Mouse (Mus musculus) megakaryocyte, embryonic 14.5 days (primary cell): Measurements from ENCODE around the gene Inava. TPM values are rescaled to one million over a fixed set of nuclear protein-coding genes. Genes with fewer than 3 reads are reported as not detected.

Experiments used
- H3K27me3 ChIP-seq: replicated peaks from 2 replicates; pipeline ENCODE3; 2012; ENCODE audit warnings: inconsistent platforms
- H3K36me3 ChIP-seq: replicated peaks from 2 replicates; pipeline ENCODE3; 2012; ENCODE audit warnings: low read length, inconsistent platforms, mixed read lengths
- H3K4me1 ChIP-seq: 2 replicates; pipeline ENCODE4 v1.6.1; 2012; ENCODE audit warnings: inconsistent platforms
- H3K4me3 ChIP-seq: replicated peaks from 2 replicates; pipeline ENCODE3; 2012; ENCODE audit warnings: moderate library complexity, mild to moderate bottlenecking, inconsistent platforms
- H3K9me3 ChIP-seq: 2 replicates; pipeline ENCODE4 v1.6.1; 2012; ENCODE audit warnings: inconsistent platforms
- FLI1 ChIP-seq: IDR thresholded peaks from 2 replicates; pipeline ENCODE4 v1.6.1; 2012; ENCODE audit warnings: low read length, inconsistent platforms, mixed read lengths
- GATA1 ChIP-seq: IDR thresholded peaks from 3 replicates; pipeline ENCODE4 v1.6.1; 2012; ENCODE audit warnings: mixed read lengths, low read length, inconsistent platforms, borderline replicate concordance
- polyA plus RNA-seq: library from polyadenylated mRNA; stranded (reverse); fragments of >175 nt; gene quantifications from 2 replicates; pipeline ENCODE4 v1.2.3, GENCODE M21; 2012; ENCODE audit warnings: low replicate concordance; ENCODE audit not compliant: insufficient read depth

Inava gene
- not detected in 2 replicates for polyA plus RNA-seq

GRCm38 (mm10) chr1:136233892-136234594 is at the start of gene Inava:
TSS of gene Inava (minus strand) at chr1:136234264.
- Histone ChIP-seq H3K36me3 (no peaks in the 10 kb centered on the region), H3K27me3 (peaks cover 86% of the 10 kb centered on the region), H3K9me3 (no peaks in the 10 kb centered on the region), H3K4me1 (peaks cover 13% of the 10 kb centered on the region), H3K4me3 (peak within 1 kb of the TSS; percentile 91)
- TF ChIP-seq GATA1, result no peak
- no peak for TF ChIP-seq FLI1

- no peak overlapping the region for H3K4me3 ChIP-seq
- no peaks in the 10 kb centered on the region for H3K36me3 ChIP-seq
- TF ChIP-seq GATA1 (no peak), FLI1 (no peak)
Observed at GRCm38 (mm10) chr1:136277366-136277765, 43.3 kb upstream of the Inava start.

GRCm38 (mm10) chr1:136268224-136268623 is 34.2 kb upstream of the Inava start:
- Histone ChIP-seq H3K4me1 (no peaks in the 10 kb centered on the region), H3K27me3 (peaks cover 42% of the 10 kb centered on the region), H3K9me3 (no peaks in the 10 kb centered on the region), H3K4me3 (no peak overlapping the region), H3K36me3 (no peaks in the 10 kb centered on the region)
- no peak for TF ChIP-seq GATA1
- no peak for TF ChIP-seq FLI1

More at GRCm38 (mm10) chr1:136277366-136277765, 43.3 kb upstream of the Inava start:
- H3K9me3 ChIP-seq, result no peaks in the 10 kb centered on the region
- H3K27me3 ChIP-seq, result peaks cover 35% of the 10 kb centered on the region
- no peaks in the 10 kb centered on the region for H3K4me1 ChIP-seq

- Histone ChIP-seq H3K36me3 (no peaks in the 10 kb centered on the region), H3K4me3 (no peak overlapping the region)
- TF ChIP-seq GATA1, result no peak
- TF ChIP-seq FLI1, result no peak
Observed at GRCm38 (mm10) chr1:136266127-136266526, 32.1 kb upstream of the Inava start.

DNA sequence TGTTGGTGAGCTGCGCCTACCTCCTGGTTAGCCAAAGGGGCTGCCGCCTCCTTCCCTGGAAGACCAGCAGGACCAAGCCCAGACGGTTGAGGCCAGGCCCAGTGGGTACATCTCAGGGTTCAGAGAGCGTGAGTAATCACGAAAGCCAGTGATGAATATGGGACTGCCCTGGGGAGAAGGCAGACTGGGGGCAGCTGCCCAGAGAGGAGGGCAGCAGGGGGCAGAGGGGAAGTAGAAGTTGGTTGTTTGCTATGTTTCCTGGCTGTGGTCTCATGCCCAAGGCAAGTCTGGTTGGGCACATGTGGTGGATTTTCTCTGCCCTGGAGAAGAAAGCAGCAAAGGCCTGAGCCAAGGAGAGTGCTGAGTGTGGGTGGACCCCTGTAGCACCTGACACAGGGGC is 29.3 kb upstream of the Inava start:
- H3K9me3 ChIP-seq, result no peaks in the 10 kb centered on the region
- H3K27me3 ChIP-seq, result peaks cover 74% of the 10 kb centered on the region
- TF ChIP-seq FLI1 (no peak), GATA1 (no peak)
- H3K4me1 ChIP-seq, result peaks cover 11% of the 10 kb centered on the region
- H3K36me3 ChIP-seq, result no peaks in the 10 kb centered on the region
- no peak overlapping the region for H3K4me3 ChIP-seq

More at GRCm38 (mm10) chr1:136266127-136266526, 32.1 kb upstream of the Inava start:
- H3K9me3 ChIP-seq, result no peaks in the 10 kb centered on the region
- no peaks in the 10 kb centered on the region for H3K4me1 ChIP-seq
- peaks cover 49% of the 10 kb centered on the region for H3K27me3 ChIP-seq

DNA sequence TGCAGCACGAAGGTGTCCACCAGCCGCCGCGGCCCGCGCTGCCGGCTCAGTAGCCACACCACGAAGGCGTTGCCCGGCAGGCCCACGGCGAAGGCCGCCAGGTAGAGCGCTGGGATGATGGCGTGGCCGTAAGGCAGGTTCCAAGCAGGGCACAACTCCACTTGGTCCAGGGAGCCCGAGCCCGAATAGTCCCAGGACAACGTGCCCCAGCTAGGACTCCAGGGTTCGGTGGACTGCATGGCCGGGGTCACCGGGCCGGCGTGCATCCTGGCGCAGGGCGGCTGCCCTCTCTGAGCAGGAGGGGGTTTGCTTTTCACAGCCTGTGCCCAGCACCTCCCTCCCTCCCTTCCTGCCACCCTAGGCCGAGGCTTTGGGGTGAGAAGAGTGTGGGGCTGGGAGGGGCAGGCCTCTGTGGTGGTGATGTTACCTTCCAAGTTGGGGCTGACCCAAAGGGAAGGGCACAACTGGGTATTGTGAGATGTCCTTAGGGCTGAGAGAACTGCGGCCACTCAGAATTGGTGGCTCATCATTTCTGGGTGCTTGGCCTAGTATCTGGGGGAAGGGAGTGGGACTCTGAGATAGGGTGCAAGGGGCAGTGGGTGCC is 26.7 kb upstream of the Inava start, which contains the start of gene Gpr25:
TSS of gene Gpr25 (minus strand) at position 239 of the 604 bp plus-strand sequence.
- peaks cover 11% of the 10 kb centered on the region for H3K4me1 ChIP-seq
- H3K27me3 ChIP-seq, result peaks cover 86% of the 10 kb centered on the region
- no peaks in the 10 kb centered on the region for H3K36me3 ChIP-seq
- TF ChIP-seq FLI1 (no peak), GATA1 (no peak)
- H3K9me3 ChIP-seq, result no peaks in the 10 kb centered on the region
- peak within 1 kb of the TSS; percentile 80 for H3K4me3 ChIP-seq

- TF ChIP-seq GATA1, result no peak
- no peaks in the 10 kb centered on the region for H3K9me3 ChIP-seq
- no peaks in the 10 kb centered on the region for H3K36me3 ChIP-seq
- peaks cover 16% of the 10 kb centered on the region for H3K4me1 ChIP-seq
- peaks cover 86% of the 10 kb centered on the region for H3K27me3 ChIP-seq
- peak overlapping the region; percentile 80 for H3K4me3 ChIP-seq
Observed at GRCm38 (mm10) chr1:136259893-136260634, 26.0 kb upstream of the Inava start.

- H3K36me3 ChIP-seq, result no peaks in the 10 kb centered on the region
- H3K4me3 ChIP-seq, result no peak overlapping the region
- H3K27me3 ChIP-seq, result peaks cover 91% of the 10 kb centered on the region
- peaks cover 20% of the 10 kb centered on the region for H3K4me1 ChIP-seq
- TF ChIP-seq GATA1 (no peak), FLI1 (no peak)
- H3K9me3 ChIP-seq, result no peaks in the 10 kb centered on the region
Observed at GRCm38 (mm10) chr1:136259543-136259892, 25.5 kb upstream of the Inava start.

DNA sequence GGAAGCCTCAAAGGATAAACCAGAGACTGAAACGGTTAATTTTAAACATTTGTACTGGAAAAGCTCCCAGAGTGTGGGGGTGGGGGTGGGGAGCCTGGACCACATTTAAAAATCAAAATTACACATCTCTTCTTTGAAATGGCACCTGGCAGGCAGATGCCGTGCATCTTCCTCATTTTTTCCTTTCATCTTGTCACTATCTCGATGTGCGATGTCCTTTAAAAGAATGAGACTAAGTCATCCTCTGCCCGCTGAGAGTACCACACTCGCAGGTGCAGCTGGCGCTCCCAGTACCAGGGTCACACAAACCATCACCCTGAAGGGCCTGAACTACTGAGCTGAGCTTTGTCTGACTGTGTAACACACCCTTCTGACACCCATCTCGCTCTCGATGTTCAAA is 24.4 kb upstream of the Inava start:
- TF ChIP-seq FLI1 (no peak), GATA1 (no peak)
- H3K4me1 ChIP-seq, result peaks cover 20% of the 10 kb centered on the region
- H3K27me3 ChIP-seq, result peaks cover 87% of the 10 kb centered on the region

DNA sequence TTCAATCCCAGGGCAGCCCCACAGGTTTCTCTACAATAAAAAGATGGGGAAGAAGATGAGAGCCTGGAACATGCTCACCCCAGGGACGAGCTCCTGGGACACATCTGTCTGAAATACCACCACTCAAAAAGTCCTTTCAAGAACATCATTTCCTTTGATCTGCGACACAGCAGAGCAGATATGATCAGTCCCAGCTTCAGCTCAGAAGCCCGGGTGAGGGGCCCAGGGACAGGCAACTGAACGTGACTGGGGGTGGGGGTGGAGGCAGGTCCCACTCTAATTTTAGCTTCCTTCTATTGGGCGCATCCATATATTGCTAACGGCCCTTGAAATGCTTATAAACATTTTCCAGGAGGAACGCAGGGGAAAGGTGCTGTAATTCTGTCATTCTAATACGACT is 21.6 kb upstream of the Inava start:
- no peaks in the 10 kb centered on the region for H3K9me3 ChIP-seq
- TF ChIP-seq GATA1 (no peak), FLI1 (no peak)
- no peaks in the 10 kb centered on the region for H3K36me3 ChIP-seq
- peaks cover 19% of the 10 kb centered on the region for H3K4me1 ChIP-seq
- H3K27me3 ChIP-seq, result peaks cover 72% of the 10 kb centered on the region
- no peak overlapping the region for H3K4me3 ChIP-seq

More for the DNA sequence above, 24.4 kb upstream of the Inava start:
- H3K36me3 ChIP-seq, result no peaks in the 10 kb centered on the region
- no peaks in the 10 kb centered on the region for H3K9me3 ChIP-seq
- no peak overlapping the region for H3K4me3 ChIP-seq
